Mouse (Mus musculus): ENCODE measurements around the gene B430306N03Rik. TPM values are rescaled to one million over a fixed set of nuclear protein-coding genes. Genes with fewer than 3 reads are reported as not detected.

The B430306N03Rik gene
- 4.9 TPM for polyA plus RNA-seq (2017; shearing (Covaris generic))

DNA sequence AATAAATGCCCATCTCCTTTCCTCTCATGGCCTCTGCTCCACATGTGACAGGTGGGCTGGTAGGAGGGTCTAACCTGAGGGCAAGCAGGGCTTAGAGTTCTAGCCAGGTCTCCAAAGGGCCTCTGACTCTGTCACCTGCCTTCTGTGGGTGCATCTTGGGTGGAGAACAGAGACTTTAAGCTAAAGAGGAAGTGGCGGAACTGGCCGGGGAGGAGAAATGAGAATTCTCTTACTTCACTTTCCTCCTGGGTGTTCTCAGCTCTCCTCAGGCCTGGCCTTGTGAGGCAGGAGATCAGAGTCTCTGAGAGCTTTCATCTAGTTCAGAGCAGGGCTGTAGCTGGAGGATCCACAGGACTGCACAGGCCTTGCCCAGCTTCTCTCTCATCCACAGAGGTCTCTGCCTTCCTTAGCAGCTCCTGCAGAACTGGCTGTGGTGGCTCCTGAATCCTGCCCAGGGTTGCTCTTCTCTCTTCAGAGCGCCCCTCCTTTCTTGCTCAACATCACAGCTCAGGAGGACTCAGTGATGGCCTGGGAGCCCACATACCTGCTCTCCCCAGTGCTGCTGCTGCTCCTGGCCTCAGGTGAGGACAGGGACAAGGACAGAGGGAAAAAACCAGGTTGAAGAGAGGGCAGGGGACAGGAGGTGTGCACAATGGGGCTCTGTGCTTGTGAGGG, at the start of gene B430306N03Rik:
Gene B430306N03Rik, plus strand, starts transcription at position 237 of the 675 bp plus-strand sequence.

DNA sequence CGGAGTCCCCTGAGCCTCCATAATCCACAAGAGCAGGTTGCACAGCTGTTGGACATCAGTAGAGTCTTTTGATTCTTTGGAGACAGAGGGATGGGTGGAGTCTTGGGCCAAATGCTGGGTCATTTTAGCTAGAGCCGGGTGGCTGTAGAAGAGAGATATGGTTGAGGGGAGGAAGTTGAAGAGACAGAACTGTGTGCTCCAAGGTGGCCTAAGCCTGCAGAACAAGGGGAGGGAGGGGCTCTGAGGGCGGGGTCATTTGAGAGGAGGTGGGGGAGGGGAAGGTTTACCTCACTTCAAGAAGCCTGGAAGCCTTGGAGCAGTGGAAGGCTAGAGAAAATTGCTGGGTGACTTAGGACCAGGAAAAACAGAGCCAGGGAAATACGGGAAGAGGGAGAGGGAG, 16.7 kb upstream of the B430306N03Rik start, which contains the start of gene Treml2:
Gene Treml2, plus strand, starts transcription at position 296 of the 400 bp plus-strand sequence.

DNA sequence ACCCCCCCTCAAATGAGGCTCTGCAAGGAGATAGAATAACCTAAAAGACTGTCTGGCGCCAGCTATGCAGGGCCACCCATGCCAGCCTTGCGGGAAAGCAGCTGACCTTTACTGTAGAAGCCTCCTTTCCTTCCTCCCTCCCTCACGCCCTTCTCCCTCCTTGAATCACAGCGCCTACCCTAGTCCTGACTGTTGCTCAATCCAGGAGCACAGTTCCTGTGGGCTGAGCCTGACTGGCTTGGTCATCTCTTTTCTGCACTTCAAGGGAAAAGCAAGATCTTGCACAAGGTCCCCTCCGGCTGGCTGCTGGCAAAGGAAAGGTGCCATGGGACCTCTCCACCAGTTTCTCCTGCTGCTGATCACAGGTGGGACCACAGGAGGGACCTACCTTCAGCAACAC, 30.3 kb downstream of the B430306N03Rik start, which contains the start of gene Trem2:
Gene Trem2, plus strand, starts transcription at position 171 of the 400 bp plus-strand sequence.

DNA sequence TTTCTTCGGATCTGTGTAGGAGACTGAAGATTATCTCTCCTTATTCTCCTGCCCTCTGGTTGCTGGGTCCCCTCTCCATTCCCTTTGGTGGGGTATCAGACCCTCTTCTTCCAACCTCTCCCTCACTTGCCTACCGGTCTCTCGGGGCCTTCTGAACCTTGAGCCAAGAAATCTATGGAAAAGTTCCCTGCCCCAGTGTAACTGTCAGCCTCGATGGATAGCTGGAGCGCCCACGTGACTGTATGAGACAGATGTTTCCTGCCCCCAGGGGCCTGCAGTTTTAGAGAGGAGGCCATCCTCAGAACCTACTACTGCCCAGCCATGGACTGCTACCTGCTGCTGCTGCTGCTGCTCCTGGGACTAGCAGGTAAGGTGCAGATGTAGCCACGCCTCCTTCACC, 43.7 kb downstream of the B430306N03Rik start, which contains the start of gene Treml1:
Gene Treml1, plus strand, starts transcription at position 301 of the 400 bp plus-strand sequence.

Other genes starting within 250 kb of the B430306N03Rik start
- not detected for gene 1700067P10Rik, start 226.8 kb upstream of the B430306N03Rik start, polyA plus RNA-seq (2017; shearing (Covaris generic))
- 0.07 TPM for gene 9830107B12Rik, start 169.9 kb upstream of the B430306N03Rik start, polyA plus RNA-seq (2017; shearing (Covaris generic))
- not detected for gene A530064D06Rik, start 148.9 kb upstream of the B430306N03Rik start, polyA plus RNA-seq (2017; shearing (Covaris generic))
- gene Trem1, start 83.4 kb upstream of the B430306N03Rik start, polyA plus RNA-seq (2017; shearing (Covaris generic)), result not detected
- gene Trem3, start 68.4 kb upstream of the B430306N03Rik start, polyA plus RNA-seq (2017; shearing (Covaris generic)), result not detected
- gene Treml4, start 51.8 kb upstream of the B430306N03Rik start, polyA plus RNA-seq (2017; shearing (Covaris generic)), result 1.2 TPM
- 32.8 TPM for gene Treml2, start 16.6 kb upstream of the B430306N03Rik start, polyA plus RNA-seq (2017; shearing (Covaris generic))
- gene Trem2, start 30.3 kb downstream of the B430306N03Rik start, polyA plus RNA-seq (2017; shearing (Covaris generic)), result not detected
- not detected for gene Treml1, start 43.8 kb downstream of the B430306N03Rik start, polyA plus RNA-seq (2017; shearing (Covaris generic))
- gene Nfya, start 93.8 kb downstream of the B430306N03Rik start, polyA plus RNA-seq (2017; shearing (Covaris generic)), result 4.6 TPM
- 85.2 TPM for gene Oard1, start 93.9 kb downstream of the B430306N03Rik start, polyA plus RNA-seq (2017; shearing (Covaris generic))
- gene Apobec2, start 116.8 kb downstream of the B430306N03Rik start, polyA plus RNA-seq (2017; shearing (Covaris generic)), result 7.3 TPM
- gene Tspo2, start 135.4 kb downstream of the B430306N03Rik start, polyA plus RNA-seq (2017; shearing (Covaris generic)), result 0.06 TPM
- 38.9 TPM for gene Unc5cl, start 138.8 kb downstream of the B430306N03Rik start, polyA plus RNA-seq (2017; shearing (Covaris generic))